Mouse (Mus musculus): ENCODE results near the gene Rasal3. TPM values are rescaled to one million over a fixed set of nuclear protein-coding genes. Genes with fewer than 3 reads are reported as not detected.
A peak's percentile ranks its signal among the peaks of the same experiment; 100 is the strongest.

Gene Rasal3
- polyA plus RNA-seq, 1 experiment from 2014 or later = 0.94 TPM

GRCm38 (mm10) chr17:32355031-32355430 lies 48.4 kb downstream of the Rasal3 start:
- Histone ChIP-seq H3K27ac (ENCODE audit: low read depth, low read length) (no peak overlapping the region), H3K27me3 (ENCODE audit: control insufficient read depth, insufficient read depth, low read length) (no peaks in the 10 kb centered on the region), H3K4me1 (ENCODE audit: control insufficient read depth, insufficient read depth, low read length) (0 out of 2 replicates have a peak, but pooled peaks cover 2% of the 10 kb centered on the region), H3K36me3 (ENCODE audit: control insufficient read depth, insufficient read depth, low read length) (peaks cover 36% of the 10 kb centered on the region), H3K4me2 (no peak overlapping the region), H3K9ac (ENCODE audit: low read depth, low read length) (no peak overlapping the region), H3K9me3 (replicated peaks; ENCODE audit: control insufficient read depth, low read length) (no peaks in the 10 kb centered on the region), H3K4me3 (ENCODE audit: low read depth, low read length) (no peak overlapping the region)
- ATAC-seq (replicated peaks; ENCODE audit: insufficient number of reproducible peaks, low FRiP score, low TSS enrichment) = no peak
- WGBS (ENCODE audit: insufficient replicate concordance) = 85% methylated on average over 6 of the region's 6 CpGs

- peaks cover 32% of the 10 kb centered on the region for H3K36me3 ChIP-seq (ENCODE audit: control insufficient read depth, insufficient read depth, low read length)
- H3K4me1 ChIP-seq (ENCODE audit: control insufficient read depth, insufficient read depth, low read length) = peaks cover 4% of the 10 kb centered on the region
- H3K27ac ChIP-seq (ENCODE audit: low read depth, low read length) = no peak overlapping the region
- no peak overlapping the region for H3K4me3 ChIP-seq (ENCODE audit: low read depth, low read length)
- ATAC-seq (replicated peaks; ENCODE audit: insufficient number of reproducible peaks, low FRiP score, low TSS enrichment) = no peak
- H3K4me2 ChIP-seq = no peak overlapping the region
- H3K9ac ChIP-seq (ENCODE audit: low read depth, low read length) = no peak overlapping the region
- H3K27me3 ChIP-seq (ENCODE audit: control insufficient read depth, insufficient read depth, low read length) = no peaks in the 10 kb centered on the region
- H3K9me3 ChIP-seq (replicated peaks; ENCODE audit: control insufficient read depth, low read length) = no peaks in the 10 kb centered on the region
- WGBS (ENCODE audit: insufficient replicate concordance) = 61% methylated on average over 5 of the region's 5 CpGs
Measured at GRCm38 (mm10) chr17:32354211-32354610, 49.2 kb downstream of the Rasal3 start.

GRCm38 (mm10) chr17:32353696-32354095 lies 49.7 kb downstream of the Rasal3 start:
- Histone ChIP-seq H3K9ac (ENCODE audit: low read depth, low read length) (no peak overlapping the region), H3K27ac (ENCODE audit: low read depth, low read length) (no peak overlapping the region), H3K27me3 (ENCODE audit: control insufficient read depth, insufficient read depth, low read length) (no peaks in the 10 kb centered on the region), H3K4me2 (no peak overlapping the region), H3K4me3 (ENCODE audit: low read depth, low read length) (no peak overlapping the region), H3K4me1 (ENCODE audit: control insufficient read depth, insufficient read depth, low read length) (peaks cover 9% of the 10 kb centered on the region), H3K36me3 (ENCODE audit: control insufficient read depth, insufficient read depth, low read length) (peaks cover 29% of the 10 kb centered on the region), H3K9me3 (replicated peaks; ENCODE audit: control insufficient read depth, low read length) (no peaks in the 10 kb centered on the region)
- WGBS (ENCODE audit: insufficient replicate concordance) = 85% methylated on average over 4 of the region's 4 CpGs
- no peak for ATAC-seq (replicated peaks; ENCODE audit: insufficient number of reproducible peaks, low FRiP score, low TSS enrichment)

GRCm38 (mm10) chr17:32351726-32352125 lies 51.7 kb downstream of the Rasal3 start:
- Histone ChIP-seq H3K27ac (ENCODE audit: low read depth, low read length) (no peak overlapping the region), H3K36me3 (ENCODE audit: control insufficient read depth, insufficient read depth, low read length) (peaks cover 17% of the 10 kb centered on the region), H3K4me2 (no peak overlapping the region), H3K9ac (ENCODE audit: low read depth, low read length) (no peak overlapping the region), H3K9me3 (replicated peaks; ENCODE audit: control insufficient read depth, low read length) (no peaks in the 10 kb centered on the region), H3K27me3 (ENCODE audit: control insufficient read depth, insufficient read depth, low read length) (no peaks in the 10 kb centered on the region), H3K4me1 (ENCODE audit: control insufficient read depth, insufficient read depth, low read length) (peaks cover 9% of the 10 kb centered on the region), H3K4me3 (ENCODE audit: low read depth, low read length) (no peak overlapping the region)
- ATAC-seq (replicated peaks; ENCODE audit: insufficient number of reproducible peaks, low FRiP score, low TSS enrichment) = no peak

- Histone ChIP-seq H3K27ac (ENCODE audit: low read depth, low read length) (no peak overlapping the region), H3K4me3 (ENCODE audit: low read depth, low read length) (peak overlapping the region; percentile 93; the same call in 1 of the 2 replicates), H3K4me1 (ENCODE audit: control insufficient read depth, insufficient read depth, low read length) (peaks cover 9% of the 10 kb centered on the region)
Measured at GRCm38 (mm10) chr17:32351269-32351668, 52.1 kb downstream of the Rasal3 start.

GRCm38 (mm10) chr17:32350382-32350983 lies 52.9 kb downstream of the Rasal3 start, which contains the start of gene Akap8l:
Gene Akap8l, minus strand, starts transcription at chr17:32350607.
- Histone ChIP-seq H3K9me3 (replicated peaks; ENCODE audit: control insufficient read depth, low read length) (no peaks in the 10 kb centered on the region), H3K4me3 (ENCODE audit: low read depth, low read length) (peak within 1 kb of the TSS; percentile 93), H3K4me1 (ENCODE audit: control insufficient read depth, insufficient read depth, low read length) (peaks cover 9% of the 10 kb centered on the region), H3K36me3 (ENCODE audit: control insufficient read depth, insufficient read depth, low read length) (peaks cover 6% of the 10 kb centered on the region; the same call in 1 of the 2 replicates), H3K27ac (ENCODE audit: low read depth, low read length) (peak within 1 kb of the TSS; percentile 76), H3K27me3 (ENCODE audit: control insufficient read depth, insufficient read depth, low read length) (no peaks in the 10 kb centered on the region), H3K4me2 (peak within 1 kb of the TSS; percentile 89), H3K9ac (ENCODE audit: low read depth, low read length) (peak within 1 kb of the TSS; percentile 92)
- ATAC-seq (replicated peaks; ENCODE audit: insufficient number of reproducible peaks, low FRiP score, low TSS enrichment) = peak; percentile 95
- WGBS (ENCODE audit: insufficient replicate concordance) = under 1% methylated on average over 37 of the region's 37 CpGs

More at GRCm38 (mm10) chr17:32351269-32351668, 52.1 kb downstream of the Rasal3 start:
- H3K27me3 ChIP-seq (ENCODE audit: control insufficient read depth, insufficient read depth, low read length) = no peaks in the 10 kb centered on the region
- H3K9ac ChIP-seq (ENCODE audit: low read depth, low read length) = no peak overlapping the region
- peaks cover 12% of the 10 kb centered on the region for H3K36me3 ChIP-seq (ENCODE audit: control insufficient read depth, insufficient read depth, low read length)
- 74% methylated on average over 3 of the region's 3 CpGs for WGBS (ENCODE audit: insufficient replicate concordance)
- no peaks in the 10 kb centered on the region for H3K9me3 ChIP-seq (replicated peaks; ENCODE audit: control insufficient read depth, low read length)
- no peak for ATAC-seq (replicated peaks; ENCODE audit: insufficient number of reproducible peaks, low FRiP score, low TSS enrichment)
- H3K4me2 ChIP-seq = peak overlapping the region; percentile 89

GRCm38 (mm10) chr17:32349851-32350381 lies 53.5 kb downstream of the Rasal3 start:
- Histone ChIP-seq H3K4me1 (ENCODE audit: control insufficient read depth, insufficient read depth, low read length) (peaks cover 9% of the 10 kb centered on the region), H3K27me3 (ENCODE audit: control insufficient read depth, insufficient read depth, low read length) (no peaks in the 10 kb centered on the region), H3K9me3 (replicated peaks; ENCODE audit: control insufficient read depth, low read length) (no peaks in the 10 kb centered on the region), H3K9ac (ENCODE audit: low read depth, low read length) (peak overlapping the region; percentile 92), H3K4me3 (ENCODE audit: low read depth, low read length) (peak overlapping the region; percentile 93), H3K36me3 (ENCODE audit: control insufficient read depth, insufficient read depth, low read length) (peaks cover 3% of the 10 kb centered on the region; the same call in 1 of the 2 replicates), H3K27ac (ENCODE audit: low read depth, low read length) (peak overlapping the region; percentile 76), H3K4me2 (peak overlapping the region; percentile 89)
- 0 out of 2 replicates have a peak, but pooled peaks have one; percentile 11 for ATAC-seq (replicated peaks; ENCODE audit: insufficient number of reproducible peaks, low FRiP score, low TSS enrichment)
- WGBS (ENCODE audit: insufficient replicate concordance) = under 1% methylated on average over 24 of the region's 24 CpGs

GRCm38 (mm10) chr17:32349037-32349732 lies 54.2 kb downstream of the Rasal3 start:
- ATAC-seq (replicated peaks; ENCODE audit: insufficient number of reproducible peaks, low FRiP score, low TSS enrichment) = no peak; the same call in 1 of the 2 replicates
- H3K4me2 ChIP-seq = peak overlapping the region; percentile 89
- H3K9me3 ChIP-seq (replicated peaks; ENCODE audit: control insufficient read depth, low read length) = no peaks in the 10 kb centered on the region
- H3K9ac ChIP-seq (ENCODE audit: low read depth, low read length) = peak overlapping the region; percentile 92
- no peaks in the 10 kb centered on the region; the same call in 1 of the 2 replicates for H3K36me3 ChIP-seq (ENCODE audit: control insufficient read depth, insufficient read depth, low read length)
- WGBS (ENCODE audit: insufficient replicate concordance) = 6% methylated on average over 4 of the region's 4 CpGs
- H3K27me3 ChIP-seq (ENCODE audit: control insufficient read depth, insufficient read depth, low read length) = no peaks in the 10 kb centered on the region
- H3K27ac ChIP-seq (ENCODE audit: low read depth, low read length) = peak overlapping the region; percentile 76; the same call in 1 of the 2 replicates
- H3K4me3 ChIP-seq (ENCODE audit: low read depth, low read length) = peak overlapping the region; percentile 93
- peaks cover 9% of the 10 kb centered on the region for H3K4me1 ChIP-seq (ENCODE audit: control insufficient read depth, insufficient read depth, low read length)
